Mouse (Mus musculus) testis, adult 2 months (tissue): ENCODE results near the gene Sln.

Experiments used
- CTCF ChIP-seq: fragments of 200-500 bp; IDR thresholded peaks from 2 replicates; pipeline ENCODE4 v1.5.1; 2012; ENCODE audit warnings: low read depth, mild to moderate bottlenecking, inconsistent platforms, low read length, moderate library complexity; ENCODE audit not compliant: control insufficient read depth, insufficient read depth, insufficient replicate concordance
- POLR2A ChIP-seq: fragments of 200-500 bp; IDR thresholded peaks from 2 replicates; pipeline ENCODE4 v1.6.1; 2012; ENCODE audit warnings: low read depth, mild to moderate bottlenecking, inconsistent platforms, low read length, moderate library complexity; ENCODE audit not compliant: control insufficient read depth

DNA sequence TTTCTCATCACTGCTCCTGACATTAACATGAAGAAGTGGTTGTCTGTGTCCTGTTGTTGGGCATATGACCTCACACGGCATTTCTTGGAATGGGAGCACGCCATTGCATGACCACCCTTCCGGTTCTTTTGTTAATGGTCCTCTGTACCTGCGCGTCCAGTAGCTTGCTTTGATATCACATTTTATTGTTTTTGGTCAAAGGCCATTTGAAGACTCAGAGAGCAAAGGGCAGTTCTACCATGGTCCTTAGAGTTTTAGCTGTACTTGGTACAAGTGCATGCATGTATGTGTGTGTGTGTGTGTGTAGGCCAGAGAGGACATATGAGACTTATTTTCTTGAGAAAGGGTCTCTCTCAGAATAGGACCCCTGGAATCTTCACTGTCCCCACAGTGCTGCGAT is 36.5 kb upstream of the Sln start:
- TF ChIP-seq CTCF (no peak), POLR2A (no peak)
